Mouse (Mus musculus): ENCODE measurements around the gene Dscam. TPM values are rescaled to one million over a fixed set of nuclear protein-coding genes. Genes with fewer than 3 reads are reported as not detected.

The Dscam gene
- polyA plus RNA-seq (2012; rRNA removed): 1.2 and 1.7 TPM in 2 replicates

- peaks cover 6% of the 10 kb centered on the region; the same call in 1 of the 2 replicates for H3K27me3 ChIP-seq (ENCODE audit: control insufficient read depth, insufficient read depth, low read length)
- WGBS: 4% methylated on average over 58 of the region's 60 CpGs
- H3K4me1 ChIP-seq (ENCODE audit: control insufficient read depth, insufficient read depth, insufficient read length): no peaks in the 10 kb centered on the region; the same call in 1 of the 2 replicates
- H3K36me3 ChIP-seq (ENCODE audit: control insufficient read depth, insufficient read depth, low read length): no peaks in the 10 kb centered on the region
- no peak within 1 kb of the TSS for H3K27ac ChIP-seq (ENCODE audit: insufficient read depth, low read length)
- TF ChIP-seq CTCF (IDR thresholded peaks at IDR 0.05; ENCODE audit: extremely low read depth, insufficient read depth, insufficient read length, insufficient replicate concordance) (no peak), POLR2A (IDR thresholded peaks at IDR 0.05; ENCODE audit: low read depth, low read length) (no peak)
- H3K4me3 ChIP-seq (ENCODE audit: extremely low read depth, insufficient read depth, insufficient read length): no peak within 1 kb of the TSS
- no peak for DNase-seq (ENCODE audit: low read depth in 1 of 2, low spot score in 2 of 2)
Measured at GRCm38 (mm10) chr16:97170513-97171081, at the start of gene Dscam. Gene Dscam, minus strand, starts transcription at chr16:97170752.

- 93% methylated on average over 2 of the region's 2 CpGs for WGBS
- no peaks in the 10 kb centered on the region for H3K4me1 ChIP-seq (ENCODE audit: control insufficient read depth, insufficient read depth, insufficient read length)
- H3K4me3 ChIP-seq (ENCODE audit: extremely low read depth, insufficient read depth, insufficient read length): no peak overlapping the region
- H3K36me3 ChIP-seq (ENCODE audit: control insufficient read depth, insufficient read depth, low read length): no peaks in the 10 kb centered on the region
- DNase-seq (ENCODE audit: low read depth in 1 of 2, low spot score in 2 of 2): no peak
- TF ChIP-seq POLR2A (IDR thresholded peaks at IDR 0.05; ENCODE audit: low read depth, low read length) (no peak), CTCF (IDR thresholded peaks at IDR 0.05; ENCODE audit: extremely low read depth, insufficient read depth, insufficient read length, insufficient replicate concordance) (no peak)
- H3K27ac ChIP-seq (ENCODE audit: insufficient read depth, low read length): no peak overlapping the region
- no peaks in the 10 kb centered on the region for H3K27me3 ChIP-seq (ENCODE audit: control insufficient read depth, insufficient read depth, low read length)
Measured at GRCm38 (mm10) chr16:97219381-97219780, 48.8 kb upstream of the Dscam start.

- TF ChIP-seq POLR2A (IDR thresholded peaks at IDR 0.05; ENCODE audit: low read depth, low read length) (no peak), CTCF (IDR thresholded peaks at IDR 0.05; ENCODE audit: extremely low read depth, insufficient read depth, insufficient read length, insufficient replicate concordance) (no peak)
- DNase-seq (ENCODE audit: low read depth in 1 of 2, low spot score in 2 of 2): no peak
- H3K27ac ChIP-seq (ENCODE audit: insufficient read depth, low read length): no peak overlapping the region
- no peaks in the 10 kb centered on the region for H3K4me1 ChIP-seq (ENCODE audit: control insufficient read depth, insufficient read depth, insufficient read length)
- no peaks in the 10 kb centered on the region for H3K36me3 ChIP-seq (ENCODE audit: control insufficient read depth, insufficient read depth, low read length)
- WGBS: 15% methylated on average over 5 of the region's 5 CpGs
- no peaks in the 10 kb centered on the region for H3K27me3 ChIP-seq (ENCODE audit: control insufficient read depth, insufficient read depth, low read length)
- no peak overlapping the region for H3K4me3 ChIP-seq (ENCODE audit: extremely low read depth, insufficient read depth, insufficient read length)
Measured at GRCm38 (mm10) chr16:97209997-97210396, 39.4 kb upstream of the Dscam start.

- Histone ChIP-seq H3K36me3 (ENCODE audit: control insufficient read depth, insufficient read depth, low read length) (no peaks in the 10 kb centered on the region), H3K27me3 (ENCODE audit: control insufficient read depth, insufficient read depth, low read length) (no peaks in the 10 kb centered on the region), H3K27ac (ENCODE audit: insufficient read depth, low read length) (no peak overlapping the region), H3K4me1 (ENCODE audit: control insufficient read depth, insufficient read depth, insufficient read length) (no peaks in the 10 kb centered on the region), H3K4me3 (ENCODE audit: extremely low read depth, insufficient read depth, insufficient read length) (no peak overlapping the region)
- no peak for DNase-seq (ENCODE audit: low read depth in 1 of 2, low spot score in 2 of 2)
- TF ChIP-seq POLR2A (IDR thresholded peaks at IDR 0.05; ENCODE audit: low read depth, low read length) (no peak), CTCF (IDR thresholded peaks at IDR 0.05; ENCODE audit: extremely low read depth, insufficient read depth, insufficient read length, insufficient replicate concordance) (no peak)
- WGBS: 35% methylated on average over 2 of the region's 2 CpGs
Measured at GRCm38 (mm10) chr16:97208276-97208675, 37.7 kb upstream of the Dscam start.

DNA sequence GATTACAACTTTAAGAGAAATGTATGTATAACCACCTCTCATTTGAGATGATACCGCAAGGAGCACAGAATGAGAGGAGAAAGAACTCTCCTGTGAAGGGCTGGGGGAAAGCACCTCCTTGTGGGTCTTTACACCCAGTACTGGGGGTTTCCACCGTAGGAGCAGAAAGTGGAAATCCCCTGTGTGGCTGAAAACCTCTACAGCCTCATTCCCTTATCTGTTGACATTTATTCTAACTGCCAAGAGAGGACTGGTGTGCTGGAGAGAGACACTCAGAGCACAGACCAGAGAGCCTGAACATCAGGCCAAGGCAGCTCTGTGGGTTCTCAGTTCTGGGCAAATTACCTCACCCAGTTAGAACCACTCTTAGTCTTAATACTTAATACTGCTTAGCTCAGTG, 33.5 kb upstream of the Dscam start:
- no peak for DNase-seq (ENCODE audit: low read depth in 1 of 2, low spot score in 2 of 2)
- no peak overlapping the region for H3K27ac ChIP-seq (ENCODE audit: insufficient read depth, low read length)
- no peaks in the 10 kb centered on the region for H3K36me3 ChIP-seq (ENCODE audit: control insufficient read depth, insufficient read depth, low read length)
- H3K4me1 ChIP-seq (ENCODE audit: control insufficient read depth, insufficient read depth, insufficient read length): no peaks in the 10 kb centered on the region
- 40% methylated on average over 2 of the region's 2 CpGs for WGBS
- H3K27me3 ChIP-seq (ENCODE audit: control insufficient read depth, insufficient read depth, low read length): no peaks in the 10 kb centered on the region
- no peak overlapping the region for H3K4me3 ChIP-seq (ENCODE audit: extremely low read depth, insufficient read depth, insufficient read length)
- no peak for TF ChIP-seq CTCF (IDR thresholded peaks at IDR 0.05; ENCODE audit: extremely low read depth, insufficient read depth, insufficient read length, insufficient replicate concordance)
- no peak for TF ChIP-seq POLR2A (IDR thresholded peaks at IDR 0.05; ENCODE audit: low read depth, low read length)

GRCm38 (mm10) chr16:97203554-97203953, 33.0 kb upstream of the Dscam start:
- no peaks in the 10 kb centered on the region for H3K4me1 ChIP-seq (ENCODE audit: control insufficient read depth, insufficient read depth, insufficient read length)
- no peaks in the 10 kb centered on the region for H3K27me3 ChIP-seq (ENCODE audit: control insufficient read depth, insufficient read depth, low read length)
- TF ChIP-seq POLR2A (IDR thresholded peaks at IDR 0.05; ENCODE audit: low read depth, low read length) (no peak), CTCF (IDR thresholded peaks at IDR 0.05; ENCODE audit: extremely low read depth, insufficient read depth, insufficient read length, insufficient replicate concordance) (no peak)
- WGBS: 79% methylated on average over 2 of the region's 2 CpGs
- no peak overlapping the region for H3K4me3 ChIP-seq (ENCODE audit: extremely low read depth, insufficient read depth, insufficient read length)
- H3K27ac ChIP-seq (ENCODE audit: insufficient read depth, low read length): no peak overlapping the region
- no peak for DNase-seq (ENCODE audit: low read depth in 1 of 2, low spot score in 2 of 2)
- H3K36me3 ChIP-seq (ENCODE audit: control insufficient read depth, insufficient read depth, low read length): no peaks in the 10 kb centered on the region

DNA sequence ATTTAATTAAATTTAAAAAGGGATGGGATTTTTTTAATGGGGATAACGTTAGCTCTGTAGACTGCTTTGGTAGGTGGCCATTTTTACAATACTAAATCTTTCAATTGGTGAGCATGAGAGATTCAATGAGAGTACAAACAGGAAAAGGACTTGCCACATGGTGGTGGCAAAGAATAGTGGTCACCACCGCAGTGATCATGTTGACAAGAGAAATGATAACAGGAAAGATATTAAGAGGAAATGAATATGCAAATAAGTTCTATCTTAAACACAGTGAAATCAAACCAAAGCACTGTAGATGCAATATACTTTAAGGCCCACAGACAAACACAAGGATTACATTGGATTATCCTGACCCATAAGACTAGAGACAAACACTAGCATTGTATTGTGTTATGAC, 24.1 kb upstream of the Dscam start:
- Histone ChIP-seq H3K36me3 (ENCODE audit: control insufficient read depth, insufficient read depth, low read length) (no peaks in the 10 kb centered on the region), H3K4me3 (ENCODE audit: extremely low read depth, insufficient read depth, insufficient read length) (no peak overlapping the region), H3K27ac (ENCODE audit: insufficient read depth, low read length) (no peak overlapping the region), H3K27me3 (ENCODE audit: control insufficient read depth, insufficient read depth, low read length) (no peaks in the 10 kb centered on the region), H3K4me1 (ENCODE audit: control insufficient read depth, insufficient read depth, insufficient read length) (no peaks in the 10 kb centered on the region)
- TF ChIP-seq CTCF (IDR thresholded peaks at IDR 0.05; ENCODE audit: extremely low read depth, insufficient read depth, insufficient read length, insufficient replicate concordance) (no peak), POLR2A (IDR thresholded peaks at IDR 0.05; ENCODE audit: low read depth, low read length) (no peak)
- 62% methylated on average over 2 of the region's 2 CpGs for WGBS
- no peak for DNase-seq (ENCODE audit: low read depth in 1 of 2, low spot score in 2 of 2)
